Mouse (Mus musculus) CD4-positive helper T cell, adult 2 months (primary cell): ENCODE data around the gene Tmprss6.

Source experiments
- DNase-seq: peaks from one replicate; pipeline ENCODE4 v3.0.0-alpha.2; 2012; ENCODE audit warnings: low read depth, missing footprints, low spot score

Tmprss6 gene

DNA sequence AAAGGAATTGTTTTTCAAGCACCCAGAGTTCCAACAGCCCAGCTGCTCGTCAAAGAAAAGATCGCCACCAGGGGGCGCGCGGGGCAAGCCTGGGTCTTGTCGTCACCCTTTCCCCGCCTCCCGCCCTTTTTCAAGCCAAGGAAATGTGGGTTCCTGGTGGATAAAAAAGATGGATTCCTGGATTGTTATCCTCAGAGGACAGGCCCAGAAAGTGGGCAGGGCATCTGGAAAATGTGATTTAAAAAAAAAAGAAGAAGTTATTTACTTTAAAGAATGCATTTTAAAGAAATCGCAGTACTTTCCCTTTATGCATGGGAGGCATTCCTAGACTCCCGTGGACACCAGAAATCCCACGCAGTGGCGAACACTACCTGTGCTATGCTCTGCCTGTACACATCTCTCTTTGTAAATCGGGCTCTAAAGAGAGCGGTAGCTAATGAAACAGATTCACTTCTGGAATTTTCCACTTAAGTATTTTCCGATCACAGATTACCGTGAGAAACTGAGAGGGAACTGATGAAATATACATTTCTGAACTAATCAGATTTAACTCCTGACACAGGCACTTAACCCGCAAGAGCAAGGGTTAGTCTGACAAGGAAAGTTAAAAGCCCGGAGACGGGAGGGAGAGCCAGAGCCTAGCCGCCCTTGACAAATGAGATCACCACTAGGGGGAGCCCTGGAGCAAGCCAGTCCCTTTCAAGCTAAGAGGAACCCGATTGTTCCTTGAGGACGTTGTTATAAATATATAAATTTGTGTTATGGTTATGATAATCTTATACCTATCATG lies 20.5 kb downstream of the Tmprss6 start:
- DNase-seq, result peak; percentile 89

DNA sequence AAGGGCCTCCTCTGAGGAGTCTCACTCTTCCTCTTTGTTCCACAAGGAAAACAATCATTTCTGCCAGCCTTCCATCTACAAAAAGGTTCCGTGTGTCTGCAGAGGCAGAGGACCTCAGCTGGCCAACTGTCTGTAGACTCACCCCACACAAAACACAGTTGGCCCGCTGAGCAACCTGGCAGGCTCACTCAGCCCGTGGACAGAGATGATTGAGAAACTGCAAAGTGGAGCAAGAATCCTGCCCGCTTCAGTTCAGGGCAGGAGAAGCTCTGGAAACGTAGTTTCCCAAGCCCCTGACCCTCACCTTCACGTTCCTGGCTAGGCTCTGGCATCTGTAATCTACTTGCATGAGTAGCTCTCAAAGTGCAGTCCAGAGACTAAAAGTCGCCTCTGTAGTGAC lies 21.3 kb downstream of the Tmprss6 start:
- DNase-seq, result no peak

- no peak for DNase-seq
Observed at GRCm38 (mm10) chr15:78443857-78444256, 24.6 kb downstream of the Tmprss6 start.

DNA sequence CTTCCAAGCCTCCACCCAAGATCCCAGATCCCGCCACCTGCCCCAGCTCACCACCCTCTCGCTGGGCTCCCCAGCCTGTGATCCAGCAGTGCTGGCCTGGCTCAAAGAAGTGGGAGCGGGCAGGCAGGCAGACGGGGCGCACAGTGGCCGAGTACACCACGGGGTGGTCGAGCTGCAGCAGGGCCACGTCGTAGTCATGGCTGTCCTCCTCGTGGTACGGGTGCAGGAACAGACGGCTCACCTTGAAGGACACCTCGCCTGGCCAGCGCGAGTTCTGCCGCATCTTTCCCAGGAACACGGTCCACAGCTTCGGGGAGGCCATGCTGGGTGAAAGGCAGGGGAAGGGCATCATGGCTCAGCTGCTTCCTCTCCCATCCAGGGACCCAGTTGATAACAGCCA lies 26.2 kb downstream of the Tmprss6 start:
- no peak for DNase-seq

DNA sequence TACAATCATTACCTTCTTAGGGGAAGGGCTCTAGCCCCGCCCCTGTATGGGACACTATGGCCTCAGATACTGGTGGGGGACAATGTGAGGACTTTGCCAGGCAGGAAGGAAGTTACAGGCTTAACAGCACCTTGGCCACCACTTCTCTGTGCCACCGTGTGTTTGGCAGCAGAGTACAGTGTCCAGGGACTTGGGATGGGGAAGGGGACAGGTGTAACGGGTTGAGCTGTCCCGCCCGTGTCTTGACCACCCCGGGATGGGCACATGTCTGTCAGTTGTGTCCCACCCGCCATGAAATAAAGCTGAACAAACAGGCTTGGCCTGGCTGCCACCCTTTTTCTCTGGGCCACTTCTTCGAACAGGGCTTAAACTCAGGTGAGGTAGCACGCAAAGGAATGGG lies 29.5 kb downstream of the Tmprss6 start:
- DNase-seq, result no peak

DNA sequence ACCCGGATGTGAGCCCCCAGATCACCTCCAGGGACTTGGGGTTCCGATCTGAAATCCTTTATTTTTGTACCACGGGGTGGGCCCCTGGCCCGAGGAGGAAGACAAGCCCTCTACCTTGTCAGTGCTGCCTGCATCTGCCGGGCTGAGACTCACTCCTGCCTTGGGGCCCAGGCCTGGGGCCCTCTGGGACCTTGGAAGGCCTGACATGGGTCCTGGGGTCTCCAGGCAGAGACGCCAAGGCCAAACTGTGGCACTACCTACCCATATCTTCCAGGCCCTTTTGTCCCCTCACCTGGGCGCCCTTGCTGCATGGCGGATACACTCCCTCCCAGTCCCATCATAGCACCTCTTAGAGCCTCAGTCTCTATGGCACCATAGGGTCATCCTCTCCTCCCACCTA lies 29.9 kb downstream of the Tmprss6 start:
- DNase-seq, result no peak

- DNase-seq, result no peak
Observed at GRCm38 (mm10) chr15:78438018-78438394, 30.4 kb downstream of the Tmprss6 start.

GRCm38 (mm10) chr15:78437237-78438017 lies 31.0 kb downstream of the Tmprss6 start:
- DNase-seq, result no peak

DNA sequence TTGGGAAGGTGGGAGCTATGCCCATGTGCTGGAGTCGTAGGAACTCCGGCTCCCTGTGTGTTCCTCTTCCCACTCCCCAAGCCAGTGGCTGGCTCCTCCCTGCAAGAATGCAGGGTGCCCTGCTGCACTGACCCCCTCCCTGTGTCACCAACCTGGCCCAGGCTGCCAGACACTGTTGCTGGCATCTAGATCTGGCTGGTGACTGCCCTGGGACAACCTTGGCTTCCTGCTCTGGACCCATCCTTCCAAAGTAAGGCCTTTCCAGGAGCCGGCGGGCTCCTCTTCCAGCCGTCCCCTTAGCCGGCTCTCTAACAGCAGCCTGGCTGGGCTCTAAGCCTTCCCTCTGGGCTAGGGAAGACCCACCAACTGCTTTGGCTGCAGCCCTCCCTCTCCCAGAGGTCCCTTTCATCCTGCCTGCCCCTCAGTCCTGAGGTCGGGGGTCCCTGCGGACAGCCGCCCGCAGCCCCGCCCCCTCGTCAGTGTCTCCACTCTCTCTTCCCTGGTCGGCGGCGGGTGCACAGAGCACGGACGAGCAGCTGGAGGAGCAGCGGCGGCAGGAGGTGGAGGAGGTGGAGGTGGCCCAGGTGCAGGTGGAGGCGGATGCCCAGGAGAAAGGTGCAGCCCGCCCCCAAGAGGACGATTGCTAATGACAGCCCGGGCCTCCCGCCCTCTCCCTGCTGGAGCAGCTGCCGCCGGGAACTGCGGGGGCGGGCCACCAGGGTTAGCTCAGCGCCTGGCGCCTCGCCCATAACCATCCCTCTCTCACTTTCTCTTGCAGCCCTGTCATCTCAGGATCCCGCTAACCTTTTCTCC lies 31.8 kb downstream of the Tmprss6 start:
- peak; percentile 53 for DNase-seq

GRCm38 (mm10) chr15:78435681-78436080 lies 32.8 kb downstream of the Tmprss6 start:
- DNase-seq, result no peak

GRCm38 (mm10) chr15:78434896-78435520 lies 33.4 kb downstream of the Tmprss6 start:
- DNase-seq, result no peak

- no peak for DNase-seq
Observed at GRCm38 (mm10) chr15:78431541-78432121, 36.8 kb downstream of the Tmprss6 start.

DNA sequence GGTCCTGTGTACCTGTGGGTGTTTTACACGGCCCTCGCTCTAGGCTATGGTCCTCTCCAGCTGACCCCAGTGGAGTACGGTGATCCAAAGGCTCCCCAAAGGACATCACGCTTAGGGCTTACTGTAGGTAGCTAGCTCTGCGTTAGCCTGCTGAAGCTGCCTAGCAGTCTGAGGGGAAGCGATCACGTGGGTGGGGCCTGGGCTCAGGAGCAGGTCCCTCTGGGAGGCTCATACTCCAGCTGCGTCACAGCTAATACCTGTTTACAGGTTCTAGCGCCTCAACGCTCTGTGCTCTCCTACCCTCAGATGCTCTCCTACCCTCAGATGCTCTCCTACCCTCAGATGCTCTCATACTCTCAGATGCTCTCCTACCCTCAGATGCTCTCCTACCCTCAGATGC lies 37.6 kb downstream of the Tmprss6 start:
- no peak for DNase-seq

- no peak for DNase-seq
Observed at GRCm38 (mm10) chr15:78429871-78430622, 38.4 kb downstream of the Tmprss6 start.

- no peak for DNase-seq
Observed at GRCm38 (mm10) chr15:78429139-78429459, 39.3 kb downstream of the Tmprss6 start.

GRCm38 (mm10) chr15:78428391-78429138 lies 39.9 kb downstream of the Tmprss6 start, which contains the start of gene Kctd17:
Kctd17 (plus strand) TSS chr15:78428564.
- peak; percentile 43 for DNase-seq

DNA sequence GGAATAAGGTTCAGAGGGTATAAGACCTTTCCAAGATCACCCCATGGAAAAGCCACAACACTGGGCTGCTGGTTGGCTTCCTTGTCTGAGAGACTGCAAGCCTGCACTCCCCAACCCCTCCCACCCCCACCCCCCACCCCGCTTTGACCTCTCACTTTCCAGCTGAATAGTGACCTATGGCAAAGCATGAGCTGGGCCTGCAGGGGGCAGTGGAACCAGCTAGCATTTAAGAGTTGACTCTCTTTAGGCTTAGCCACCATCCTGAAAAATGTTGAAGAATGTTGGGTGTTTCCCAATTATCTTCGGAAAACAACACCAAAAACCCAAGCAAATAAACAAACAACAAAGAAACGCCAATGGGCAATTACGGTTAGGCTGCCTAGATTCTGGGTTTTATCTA lies 43.2 kb downstream of the Tmprss6 start:
- DNase-seq, result no peak

- DNase-seq, result no peak
Observed at GRCm38 (mm10) chr15:78424507-78424906, 43.9 kb downstream of the Tmprss6 start.

GRCm38 (mm10) chr15:78422046-78422956 lies 46.1 kb downstream of the Tmprss6 start:
- DNase-seq, result peak; percentile 85
